ENCODE assay signal across 8 mouse cellular contexts in genomic region chr13:38437930-38438329, GRCm38 (mm10).
DNase-seq lines count a peak whose midpoint lies in the region; ATAC-seq and TF ChIP-seq lines count a peak whose summit lies in the region.

No protein-coding gene starts in this region.

- H3K79me2 ChIP-seq in heart, adult 2 months (replicated peaks; ENCODE audit: control insufficient read depth, insufficient read depth, low read length): no peaks in the 10 kb centered on the region

- H3K9ac ChIP-seq in heart, adult 2 months (ENCODE audit: low read depth, low read length): no peak overlapping the region
- no peak overlapping the region for H3K9ac ChIP-seq in midbrain, embryonic 16.5 days (ENCODE audit: low read depth, low read length)

- no peaks in the 10 kb centered on the region for H3K36me3 ChIP-seq in heart, adult 2 months (ENCODE audit: control insufficient read depth, insufficient read depth, low read length)
- no peaks in the 10 kb centered on the region for H3K36me3 ChIP-seq in heart, embryonic 10.5 days
- no peaks in the 10 kb centered on the region for H3K36me3 ChIP-seq in midbrain, embryonic 16.5 days (ENCODE audit: control insufficient read depth, insufficient read depth, low read length)

- DNase-seq in heart, adult 2 months: peak in 1 of 2 experiments; percentile 48
- no peak for DNase-seq in heart, embryonic 10.5 days (ENCODE audit: low spot score)
- DNase-seq in urinary bladder, postnatal 14 days (ENCODE audit: low spot score): peak; percentile 10
- no peak for DNase-seq in urinary bladder, postnatal 10 days (ENCODE audit: low spot score)
- peak; percentile 38 for DNase-seq in embryo, embryonic 9.5 days (ENCODE audit: extremely low spot score)
- DNase-seq in lung, postnatal 10 days: peak; percentile 64

- 28% methylated on average over 5 of the region's 5 CpGs for WGBS in heart, adult 2 months
- 34% methylated on average over 5 of the region's 5 CpGs for WGBS in heart, embryonic 10.5 days
- 30% methylated on average over 5 of the region's 5 CpGs for WGBS in midbrain, embryonic 16.5 days

- TF ChIP-seq POLR2A in heart, adult 2 months (IDR thresholded peaks at IDR 0.05; ENCODE audit: insufficient read depth, low read depth, low read length): no peak

- TF ChIP-seq CTCF in heart, adult 2 months (IDR thresholded peaks at IDR 0.05): peak; percentile 83

- no peaks in the 10 kb centered on the region for H3K27me3 ChIP-seq in heart, adult 2 months (ENCODE audit: control insufficient read depth, insufficient read depth, low read length)
- H3K27me3 ChIP-seq in heart, embryonic 10.5 days (ENCODE audit: insufficient read depth, poor library complexity, severe bottlenecking): no peaks in the 10 kb centered on the region
- no peaks in the 10 kb centered on the region for H3K27me3 ChIP-seq in midbrain, embryonic 16.5 days (ENCODE audit: control insufficient read depth, insufficient read depth, low read depth, low read length)

- TF ChIP-seq EP300 in heart, adult 2 months (IDR thresholded peaks at IDR 0.05; ENCODE audit: insufficient read depth, low read depth, low read length): no peak

- no peaks in the 10 kb centered on the region for H3K9me3 ChIP-seq in heart, embryonic 10.5 days
- H3K9me3 ChIP-seq in midbrain, embryonic 16.5 days (replicated peaks; ENCODE audit: control insufficient read depth, low read length, poor library complexity, severe bottlenecking): no peaks in the 10 kb centered on the region; the same call in 1 of the 2 replicates

- no peak overlapping the region for H3K27ac ChIP-seq in heart, adult 2 months
- H3K27ac ChIP-seq in heart, embryonic 10.5 days: no peak overlapping the region
- no peak overlapping the region for H3K27ac ChIP-seq in midbrain, embryonic 16.5 days (ENCODE audit: low read length)

- ATAC-seq in cerebellum, adult (ENCODE audit: insufficient number of reproducible peaks, low FRiP score, low TSS enrichment): no peak
- ATAC-seq in midbrain, embryonic 16.5 days: no peak

- H3K4me2 ChIP-seq in midbrain, embryonic 16.5 days (ENCODE audit: low read length): no peak overlapping the region

- H3K4me1 ChIP-seq in heart, adult 2 months (ENCODE audit: control insufficient read depth, insufficient read depth, low read length): peaks cover 5% of the 10 kb centered on the region
- no peaks in the 10 kb centered on the region for H3K4me1 ChIP-seq in heart, embryonic 10.5 days
- H3K4me1 ChIP-seq in midbrain, embryonic 16.5 days (ENCODE audit: control insufficient read depth, insufficient read depth, low read length): no peaks in the 10 kb centered on the region

- H3K4me3 ChIP-seq in heart, adult 2 months: no peak overlapping the region
- H3K4me3 ChIP-seq in heart, embryonic 10.5 days: no peak overlapping the region
- no peak overlapping the region for H3K4me3 ChIP-seq in midbrain, embryonic 16.5 days (ENCODE audit: low read depth, low read length)

- intact Hi-C loops in heart, adult 2 months (cut with DNase I): loop anchor here (1.0 kb wide), 1 partner anchor 92 kb away; no protein-coding TSS in a partner anchor

Comparison
In these comparisons a context has a peak if more than half of its experiments do, and no peak if none do; other contexts are left out.
1. DNase-seq: peak in urinary bladder, postnatal 14 days (single experiment), embryo, embryonic 9.5 days (single experiment) and lung, postnatal 10 days (single experiment); none in heart, embryonic 10.5 days (single experiment) and urinary bladder, postnatal 10 days (single experiment).